Mouse (Mus musculus) right cerebral cortex, postnatal 14 days (tissue): ENCODE data around the gene Rbms1.

Experiments
- DNase-seq: peaks from one replicate; pipeline ENCODE4 v3.0.0; 2022

Gene Rbms1

DNA sequence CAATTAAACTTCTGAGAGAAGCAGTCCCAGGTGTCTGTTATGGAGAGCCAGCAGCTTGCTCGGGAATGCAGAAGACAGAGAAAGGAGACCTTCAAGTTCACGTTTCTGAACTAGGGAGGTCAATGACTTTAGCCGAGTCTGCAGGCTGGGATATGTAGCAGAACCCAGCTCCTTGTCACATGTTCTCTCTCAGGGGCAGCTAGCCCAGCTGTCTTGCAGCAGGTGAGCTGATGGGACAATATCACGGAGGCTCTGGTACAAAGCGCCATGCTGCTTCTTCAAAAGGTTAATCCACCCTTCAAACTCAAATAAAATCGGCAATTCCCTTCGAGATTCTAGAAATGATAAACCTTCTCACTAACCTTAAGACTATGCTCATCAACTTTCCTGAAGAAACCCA lies 158.2 kb downstream of the Rbms1 start:
- no peak for DNase-seq

DNA sequence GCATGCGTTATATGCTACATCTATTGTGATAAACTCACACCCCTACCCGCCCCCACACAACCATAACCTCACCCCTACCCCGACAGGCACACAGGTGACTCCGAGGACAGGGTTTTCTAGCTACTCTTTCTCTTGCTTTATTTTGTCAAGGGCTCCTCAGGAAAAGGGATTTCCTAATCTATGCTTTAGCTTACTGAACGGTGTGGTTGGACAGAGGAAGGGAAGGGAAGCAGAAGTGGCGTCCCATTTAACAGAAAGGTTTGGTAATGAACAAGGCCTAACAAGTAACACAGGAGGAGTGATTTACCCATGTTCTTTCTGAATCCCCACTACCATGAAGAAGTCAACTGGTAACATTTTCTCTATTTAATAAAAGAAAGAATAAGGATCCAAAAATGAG lies 159.6 kb downstream of the Rbms1 start:
- no peak for DNase-seq

DNA sequence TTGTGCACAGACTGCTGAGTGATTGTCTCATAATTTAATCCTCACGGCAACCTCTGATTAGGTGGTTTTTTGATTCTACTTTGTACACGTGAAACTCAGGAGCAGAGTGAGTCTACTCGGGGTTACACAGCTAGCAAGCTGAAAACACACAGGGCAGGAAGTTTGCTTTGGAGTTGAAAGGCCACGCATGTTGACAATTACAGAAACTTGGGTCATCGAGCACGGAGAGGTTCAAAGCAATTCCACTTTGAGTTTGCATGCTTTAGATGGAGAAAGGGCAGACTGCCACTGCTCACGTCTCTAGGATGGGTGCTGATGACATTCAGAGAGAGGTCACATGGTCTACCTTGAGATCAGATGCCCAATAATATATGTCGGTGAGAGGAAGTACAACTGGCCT lies 160.2 kb downstream of the Rbms1 start:
- DNase-seq = no peak

DNA sequence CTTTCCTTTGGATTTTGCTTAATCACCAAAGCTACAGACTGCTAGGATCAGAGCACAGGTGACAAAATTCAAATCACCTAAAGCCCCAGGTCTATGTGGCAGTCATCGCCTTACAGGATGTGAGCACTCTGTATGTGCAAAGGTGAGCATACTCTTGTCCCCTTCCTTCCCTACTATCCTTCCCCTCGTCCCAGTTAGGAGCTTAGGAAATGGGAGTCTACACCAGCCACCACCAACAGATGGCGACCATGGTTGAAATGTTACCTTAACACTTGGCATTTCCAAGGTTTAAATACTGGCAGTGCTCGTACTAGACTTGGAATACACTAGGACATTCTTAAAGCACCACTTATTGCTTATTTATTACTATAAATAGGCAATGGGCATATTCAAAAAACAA lies 160.8 kb downstream of the Rbms1 start:
- DNase-seq = peak; percentile 32

DNA sequence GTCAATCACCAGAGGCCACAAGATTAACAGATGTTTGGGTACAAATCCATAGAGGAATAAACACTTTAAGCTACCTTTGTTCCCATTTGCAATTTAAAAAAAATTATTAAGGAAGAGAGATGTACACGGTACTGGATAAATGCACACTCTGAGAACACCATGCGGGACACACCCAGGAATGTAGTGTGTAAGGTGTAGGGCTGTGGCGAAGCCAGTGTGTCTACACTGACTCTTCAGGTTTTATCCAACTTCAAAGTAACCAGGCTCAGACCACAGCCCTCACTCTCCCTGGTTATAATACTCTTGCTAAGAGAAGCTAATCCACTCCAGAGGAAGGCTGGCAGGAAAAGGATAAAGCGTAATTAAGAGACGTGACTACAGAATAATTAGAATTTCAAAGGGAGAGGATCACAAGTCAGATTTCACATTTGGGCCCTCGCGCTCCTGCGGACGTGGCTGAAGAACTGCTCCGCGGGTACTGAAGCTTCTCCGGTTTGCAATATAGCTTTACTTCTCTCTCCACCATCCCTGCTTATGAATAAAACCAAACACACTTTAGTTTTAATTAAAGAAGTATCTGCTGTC lies 161.3 kb downstream of the Rbms1 start:
- no peak for DNase-seq

DNA sequence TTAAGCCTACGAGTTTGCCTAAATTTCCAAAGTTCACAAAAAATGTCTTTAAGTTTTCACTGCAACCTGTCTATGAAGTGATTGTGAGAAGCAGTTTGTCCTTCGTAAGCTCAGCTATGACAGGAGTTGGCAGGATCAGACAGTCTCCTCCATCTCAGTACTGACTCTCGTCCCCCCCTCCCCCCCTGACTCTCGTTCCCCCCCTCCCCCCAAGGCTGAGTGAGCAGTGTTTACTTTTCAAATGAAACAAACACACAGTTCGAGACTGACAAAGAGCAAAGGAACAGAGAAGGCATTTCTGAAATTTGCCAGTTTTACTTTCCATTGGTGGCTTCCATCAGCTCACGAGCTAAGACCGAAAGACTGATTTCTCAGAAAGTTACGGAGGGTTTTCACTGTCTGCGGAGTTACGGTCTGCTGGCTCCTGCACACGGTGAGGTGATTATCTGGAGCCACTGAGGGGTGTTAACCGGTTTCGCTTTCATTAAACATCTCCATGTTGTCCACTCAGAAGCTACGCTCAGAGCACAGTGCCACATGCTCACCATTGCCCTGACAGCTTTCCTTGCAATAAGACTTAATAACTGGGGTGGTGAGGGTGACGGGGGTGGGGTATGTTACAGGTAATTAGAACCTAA lies 162.0 kb downstream of the Rbms1 start:
- no peak for DNase-seq

DNA sequence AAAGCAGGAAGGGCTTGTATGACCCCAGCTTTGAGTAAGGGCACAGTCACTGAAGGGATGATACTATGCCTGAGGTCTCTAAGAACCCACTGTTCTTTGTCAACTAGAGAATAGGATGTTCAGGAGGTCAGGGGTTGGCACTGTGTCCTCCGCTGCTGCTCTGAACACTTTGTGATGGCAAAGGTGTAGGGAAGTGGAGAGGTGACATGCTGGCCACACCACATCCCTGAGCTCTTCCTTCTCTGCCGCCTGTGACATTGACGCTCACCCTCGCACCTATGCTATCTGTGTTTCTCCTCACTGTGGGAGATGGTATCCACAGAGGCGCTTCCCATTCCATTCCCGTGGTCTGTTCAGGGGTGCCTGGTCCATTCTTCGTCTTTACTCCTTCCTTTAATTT lies 163.2 kb downstream of the Rbms1 start:
- DNase-seq = no peak

DNA sequence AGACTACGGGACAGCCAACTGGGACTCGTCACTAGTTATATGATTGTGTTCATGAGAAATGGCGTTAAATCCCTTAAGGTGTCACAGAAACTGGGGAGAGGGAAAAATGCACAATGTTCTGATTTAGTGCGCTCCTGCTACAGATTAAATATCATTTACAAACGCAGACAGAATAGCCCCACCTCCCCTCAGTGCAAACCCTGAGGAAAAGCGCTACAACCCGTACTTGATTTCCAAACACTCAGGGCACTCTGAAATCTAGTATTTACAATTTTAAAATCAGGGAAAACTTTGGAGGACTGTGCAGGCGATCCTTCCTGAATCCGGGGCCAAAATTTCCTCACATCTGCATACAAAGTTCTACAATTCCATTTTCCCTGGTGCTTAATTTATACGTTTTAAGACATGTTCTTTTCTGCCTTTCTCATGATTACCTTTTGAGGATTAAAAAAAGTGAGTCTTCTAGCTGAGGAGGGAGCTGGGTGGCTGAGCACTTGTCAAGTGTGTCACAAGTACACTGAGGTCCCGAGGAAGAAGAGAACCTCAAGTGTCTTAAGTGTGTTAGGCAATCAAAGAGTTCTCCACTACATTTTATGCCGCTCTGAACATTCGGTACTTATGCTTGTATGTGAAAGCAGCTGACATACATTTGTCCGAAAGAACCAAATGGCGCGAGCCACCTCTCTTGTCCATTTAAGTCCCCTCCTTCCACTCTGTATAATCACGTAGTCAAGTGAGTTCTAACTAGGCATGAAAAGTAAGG lies 164.0 kb downstream of the Rbms1 start:
- DNase-seq = no peak

DNA sequence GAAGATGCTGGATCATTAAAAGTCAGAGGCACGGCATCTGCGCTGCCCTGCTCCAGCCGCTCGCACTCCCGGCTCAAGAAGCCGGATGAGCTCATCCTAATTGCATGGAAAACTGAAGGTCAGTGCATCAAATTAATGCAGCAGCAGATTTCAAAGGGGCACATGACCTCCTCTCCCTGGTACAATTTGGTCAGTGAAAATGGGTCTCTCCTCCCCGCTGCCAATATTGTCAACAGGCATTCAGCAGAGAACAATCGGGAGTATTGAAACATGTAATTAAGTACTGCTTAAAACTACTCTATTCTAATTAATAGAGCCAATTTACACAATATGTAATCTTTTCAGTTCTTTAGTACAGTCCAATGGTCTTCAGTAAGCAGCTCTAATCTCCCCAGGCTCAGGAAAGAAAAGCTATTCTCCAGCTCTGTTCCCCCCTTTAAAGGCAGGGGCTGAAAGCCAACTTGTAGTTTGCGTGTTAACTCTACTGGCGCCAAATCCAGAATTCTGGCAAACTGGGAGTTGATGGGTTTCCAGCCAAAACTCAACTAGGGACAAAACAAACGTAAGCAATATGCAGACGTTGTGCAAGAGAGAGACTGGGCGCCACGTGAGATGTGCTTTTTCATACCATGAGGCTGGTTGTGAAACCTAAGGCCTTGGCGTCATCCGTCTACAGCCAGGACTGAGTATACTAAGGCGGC lies 165.9 kb downstream of the Rbms1 start:
- DNase-seq = no peak

DNA sequence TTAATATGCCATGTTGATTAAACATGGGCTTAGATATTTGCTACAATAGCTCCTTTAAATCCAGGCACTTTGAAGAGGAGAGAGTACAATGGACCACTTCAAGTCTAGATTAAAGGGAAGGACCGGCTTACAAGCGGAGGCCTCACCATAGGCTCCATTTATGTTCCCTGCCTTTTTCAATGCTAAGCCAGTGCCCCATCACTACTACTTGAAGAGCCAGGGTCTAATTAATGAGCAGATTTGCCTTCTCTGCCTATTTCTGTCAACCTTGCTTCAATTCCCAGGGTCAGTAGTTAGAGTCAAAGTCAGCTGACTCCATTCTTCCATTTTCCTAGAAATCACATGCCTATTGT lies 166.4 kb downstream of the Rbms1 start:
- no peak for DNase-seq

DNA sequence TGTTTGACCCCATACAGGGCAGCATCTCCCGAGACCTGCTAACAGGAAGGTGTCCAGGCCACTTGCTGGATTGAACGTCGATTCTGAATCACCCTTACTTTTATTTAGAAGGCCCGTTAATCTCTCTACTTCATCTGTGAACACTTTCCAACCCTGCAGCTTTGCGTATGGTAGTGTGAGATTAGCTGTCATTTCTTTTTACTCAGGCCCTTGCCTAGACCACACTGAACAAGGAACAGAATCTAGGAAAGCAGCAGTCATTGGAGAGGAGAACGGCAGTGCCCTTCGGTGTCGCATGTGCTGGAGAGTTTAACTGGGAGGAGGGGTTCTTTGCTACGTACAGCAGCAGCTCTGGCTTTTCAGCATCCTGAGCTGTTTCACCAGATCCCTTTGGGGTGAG lies 167.1 kb downstream of the Rbms1 start:
- DNase-seq = no peak

DNA sequence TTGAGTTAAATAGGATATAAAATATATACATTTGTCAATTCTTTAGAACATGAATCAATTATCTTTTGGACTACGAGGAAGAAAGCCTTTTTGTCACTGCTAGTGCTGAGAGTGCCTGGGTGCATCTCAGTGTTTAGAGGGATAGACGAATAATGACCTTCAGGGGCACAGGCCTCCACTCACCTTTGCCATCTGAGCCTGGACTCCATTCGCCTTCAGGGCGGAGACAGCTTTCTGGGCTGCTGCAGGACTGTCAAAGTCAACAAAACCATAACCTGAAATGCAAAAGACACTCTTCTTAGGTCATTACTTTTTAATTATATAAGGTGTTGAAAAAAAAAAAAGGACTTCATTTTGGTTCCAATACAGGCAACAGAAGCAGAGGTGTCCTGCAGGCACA lies 170.5 kb downstream of the Rbms1 start:
- no peak for DNase-seq

DNA sequence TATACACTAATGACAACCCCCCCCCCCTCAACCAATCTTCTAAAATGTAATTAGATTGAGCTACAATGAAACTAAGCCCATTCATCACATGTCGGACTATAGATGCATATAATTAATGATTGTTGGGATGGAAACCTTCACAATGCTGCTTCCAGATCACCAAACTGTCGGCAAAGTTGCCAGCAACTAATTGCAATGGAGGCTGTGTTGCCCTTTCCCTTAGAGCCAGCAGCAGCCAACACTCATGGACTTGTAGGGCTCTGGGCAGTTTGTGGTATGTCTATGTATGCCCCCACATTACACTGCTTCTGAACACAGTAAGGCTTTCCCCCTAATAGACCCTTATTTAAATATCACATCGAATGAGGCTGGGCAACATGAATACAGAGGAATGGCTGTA lies 173.9 kb downstream of the Rbms1 start:
- DNase-seq = no peak

DNA sequence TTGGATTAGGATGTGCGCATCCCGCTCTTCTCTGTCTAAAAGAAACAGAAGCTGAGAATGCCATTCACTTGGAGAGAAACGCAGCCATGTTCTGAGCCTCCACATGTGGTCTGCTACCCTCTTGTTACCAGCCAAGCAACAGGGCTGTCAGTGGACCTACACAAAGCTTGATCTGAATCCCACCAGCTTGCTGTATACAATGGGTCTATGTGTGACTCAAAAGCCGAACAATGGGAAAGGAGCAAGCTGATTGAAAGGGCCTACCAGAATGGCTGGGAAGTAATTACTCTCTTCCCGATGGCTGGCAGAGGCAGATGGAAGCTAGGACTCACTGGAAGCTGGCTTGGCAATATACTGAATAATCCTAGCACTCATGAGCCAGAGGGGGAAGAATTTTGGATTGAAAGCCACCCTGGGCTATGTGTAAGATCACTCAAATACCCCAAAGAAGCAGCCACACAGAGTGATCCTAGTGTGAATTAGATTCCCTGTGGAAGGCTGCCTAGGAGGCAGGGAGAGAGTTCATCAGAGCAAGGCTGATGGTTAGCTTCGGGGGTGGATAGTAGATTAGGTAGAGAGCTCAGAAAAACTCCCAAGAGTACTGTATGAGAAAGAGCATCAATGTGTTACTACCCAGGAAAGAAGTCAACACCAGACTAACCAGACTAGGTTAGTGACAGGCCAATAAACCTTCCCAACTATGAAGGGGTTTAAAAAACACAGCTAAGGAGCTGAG lies 174.7 kb downstream of the Rbms1 start:
- DNase-seq = no peak

DNA sequence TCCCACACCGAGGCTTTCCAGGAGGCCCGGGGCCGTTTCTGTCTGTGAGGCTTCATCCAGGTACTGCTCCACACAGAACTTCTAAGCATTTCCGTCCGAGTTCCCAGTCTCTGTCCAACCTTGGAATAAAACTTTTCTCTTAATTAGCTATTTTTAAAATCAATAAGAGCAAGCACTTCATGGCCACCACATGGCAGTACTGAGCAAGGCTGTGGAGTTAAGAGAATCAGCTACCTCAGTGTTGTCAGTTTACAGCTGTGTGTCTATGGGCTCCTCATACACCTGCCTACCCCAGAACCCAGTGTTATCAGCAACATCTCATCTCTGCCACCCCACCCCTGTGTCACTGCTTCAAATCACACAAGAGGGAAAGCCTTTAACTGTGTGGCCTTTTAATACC lies 175.9 kb downstream of the Rbms1 start:
- no peak for DNase-seq

DNA sequence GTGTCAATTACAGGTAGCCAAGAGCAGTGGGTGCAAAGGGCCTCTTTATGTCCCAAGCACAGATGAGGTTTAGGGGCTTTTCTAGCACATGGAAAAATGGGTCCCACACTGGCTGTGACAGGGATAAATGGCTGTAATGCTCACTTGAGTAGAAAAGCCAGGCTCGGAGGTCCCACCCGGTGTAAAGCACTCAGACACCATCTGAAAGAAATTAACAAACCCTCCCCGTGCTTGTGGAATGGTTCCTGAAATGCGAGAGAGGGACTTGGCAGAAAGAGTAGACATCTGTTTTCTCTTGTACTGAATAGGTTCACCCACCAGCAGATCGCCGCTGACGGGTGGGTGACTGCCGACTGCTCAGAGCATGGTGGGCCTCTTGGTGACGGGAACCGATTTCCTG lies 176.7 kb downstream of the Rbms1 start:
- DNase-seq = no peak

DNA sequence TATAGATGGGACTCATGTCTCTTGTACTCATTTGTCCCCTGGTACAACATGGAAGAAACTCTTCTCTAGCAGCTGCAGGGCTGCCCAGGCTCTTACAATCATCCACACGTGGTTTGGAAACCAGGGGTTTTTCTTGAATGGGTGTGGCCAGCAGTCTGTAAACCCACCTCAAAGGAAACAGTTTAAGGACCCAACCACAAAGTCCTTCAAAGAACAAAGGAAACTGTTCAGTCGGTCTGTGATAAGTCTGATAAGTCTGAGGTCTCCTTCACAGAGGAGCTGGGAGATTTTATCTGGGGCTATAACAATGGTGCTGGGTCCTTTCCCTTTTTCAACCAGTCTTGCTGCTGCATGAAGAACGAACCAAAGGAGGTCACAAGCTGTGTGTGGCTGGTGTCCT lies 188.5 kb downstream of the Rbms1 start:
- DNase-seq = no peak

DNA sequence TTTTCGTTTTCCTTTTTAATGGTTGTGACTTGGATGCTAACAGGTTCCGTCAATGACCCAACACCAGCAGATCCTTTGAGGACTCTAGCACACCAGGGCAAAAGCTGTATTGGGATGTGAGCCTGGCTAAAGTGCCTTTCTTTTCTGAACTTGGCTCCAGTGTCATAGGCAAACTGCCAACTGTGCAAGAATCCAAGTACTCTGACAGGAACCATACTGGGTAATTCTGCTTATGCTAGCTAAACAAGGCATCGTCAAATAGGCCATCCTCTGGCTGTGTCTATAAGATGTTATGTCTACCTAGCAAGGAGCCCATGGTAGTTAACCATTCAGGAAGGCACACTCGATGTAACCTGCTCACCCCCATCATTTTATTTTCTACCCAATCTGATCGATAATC lies 189.4 kb downstream of the Rbms1 start:
- DNase-seq = no peak

DNA sequence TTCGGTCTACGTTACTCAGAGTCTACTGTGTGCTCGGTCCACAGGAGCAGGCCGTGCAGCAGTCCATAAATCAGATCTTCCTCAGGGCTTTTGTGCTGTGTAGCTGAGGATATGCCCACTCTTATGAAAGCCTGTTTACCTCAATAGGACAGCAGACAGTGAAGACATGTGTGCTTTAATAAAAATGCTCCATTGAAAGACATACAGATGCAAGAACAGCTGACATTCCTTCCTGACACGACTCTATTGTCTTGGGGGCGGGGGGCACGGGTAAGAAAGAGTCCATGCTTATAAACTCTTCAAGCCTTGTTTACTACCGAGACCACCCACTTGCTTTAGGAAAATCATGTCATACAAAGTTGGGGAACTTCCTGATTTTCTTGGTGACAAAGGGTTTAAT lies 196.6 kb downstream of the Rbms1 start:
- no peak for DNase-seq

DNA sequence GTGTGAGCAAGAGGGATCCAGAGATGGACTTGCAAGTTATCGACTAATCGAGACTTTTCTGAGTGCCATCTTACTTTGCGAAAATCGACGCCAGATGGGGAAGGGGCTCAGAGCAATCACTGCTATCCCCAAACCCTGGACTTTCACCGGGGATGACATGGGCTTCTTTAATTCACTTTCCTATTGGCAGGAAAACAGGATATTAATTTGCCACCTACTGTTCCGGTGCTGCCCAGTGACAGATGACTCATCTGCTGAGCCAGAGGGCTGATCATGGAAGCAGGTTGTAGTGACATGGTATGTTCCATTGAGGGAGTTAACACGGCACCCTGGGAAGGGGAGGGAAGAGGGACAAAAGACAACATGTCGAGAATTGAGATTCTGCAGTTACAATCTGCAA lies 206.8 kb downstream of the Rbms1 start:
- DNase-seq = no peak

DNA sequence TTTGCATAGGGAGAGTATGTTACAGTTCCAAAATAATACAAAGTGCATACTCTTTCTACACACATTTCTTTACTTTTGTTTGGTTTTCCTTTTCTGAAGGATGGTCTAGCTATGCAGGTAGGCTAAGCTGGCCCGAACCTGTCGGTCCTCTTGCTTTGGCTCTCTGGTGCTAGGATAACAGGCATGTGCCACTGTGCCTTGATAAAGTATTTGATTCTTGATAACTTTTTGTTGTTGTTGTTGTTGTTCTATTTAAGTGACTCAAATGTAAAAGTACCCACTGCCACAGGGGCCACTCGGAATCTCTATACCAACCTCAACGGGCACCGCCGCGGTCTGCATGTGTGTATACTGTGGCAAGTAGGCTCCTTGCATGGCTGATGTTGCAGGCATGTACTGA lies 207.9 kb downstream of the Rbms1 start:
- DNase-seq = no peak

DNA sequence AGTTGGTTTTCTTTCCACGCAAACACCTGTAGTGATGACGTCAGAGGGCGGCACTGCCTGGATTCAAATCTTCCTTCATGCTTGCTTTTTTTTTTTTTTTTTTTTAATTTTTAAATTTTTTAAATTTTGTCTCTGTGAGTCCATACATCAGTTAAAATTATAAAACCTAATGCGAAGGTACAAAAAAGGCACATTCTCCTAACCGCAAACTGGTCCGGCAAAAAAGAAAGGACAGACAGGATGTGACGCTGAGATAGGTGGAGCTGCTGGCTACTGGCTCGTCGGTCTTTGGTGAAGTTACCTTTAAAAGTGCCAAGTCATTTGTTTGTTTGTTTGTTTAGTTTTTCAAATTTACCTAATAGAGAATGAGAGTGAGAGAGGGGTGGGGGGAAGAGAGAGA lies 211.7 kb downstream of the Rbms1 start:
- DNase-seq = no peak

DNA sequence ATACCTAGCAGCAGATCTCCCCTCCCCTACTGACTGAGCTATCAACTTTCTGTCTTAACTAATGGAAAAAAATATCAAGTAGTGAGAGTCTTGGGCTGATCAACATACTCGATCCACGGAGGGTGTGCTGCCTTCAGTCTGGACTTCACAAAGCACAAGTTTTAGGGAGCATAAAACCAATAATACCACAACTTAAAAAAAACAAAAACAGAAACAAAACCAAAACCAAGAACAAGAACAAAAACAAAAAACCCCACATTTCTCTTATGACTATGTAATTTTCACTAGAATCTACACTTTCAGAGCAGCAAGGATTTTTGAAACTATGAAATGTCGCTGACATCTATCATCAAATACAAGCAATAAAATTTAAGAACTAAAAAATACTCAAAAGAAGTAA lies 212.4 kb downstream of the Rbms1 start:
- no peak for DNase-seq
